32 mouse cellular contexts compared by ENCODE assay signal in the genomic region with DNA sequence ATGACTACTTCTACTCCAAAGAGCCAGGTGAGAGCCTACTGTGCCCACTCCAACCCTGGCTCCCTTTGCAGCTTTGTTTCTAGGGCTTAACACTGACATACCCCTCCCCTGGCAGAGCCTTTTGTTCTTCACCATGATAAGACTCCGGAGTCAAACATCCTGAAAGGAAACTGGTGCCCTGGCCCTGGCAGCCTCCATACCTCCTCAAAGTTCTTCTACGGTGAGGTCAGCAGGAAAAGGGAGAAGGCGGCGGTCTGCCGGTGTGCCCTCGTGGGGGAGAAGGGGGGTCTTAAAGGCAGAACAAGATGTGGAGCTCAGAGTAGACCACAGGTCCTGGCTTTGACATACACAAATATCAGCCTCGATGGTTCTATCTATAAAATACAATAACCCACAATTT. TPM values are rescaled to one million over a fixed set of nuclear protein-coding genes. Genes with fewer than 3 reads are reported as not detected.
"Had no signal": no experiment of that assay in that cellular context is flagged by ENCODE, and none has a peak within 500 bp of the region (broad histone marks: within the 10 kb centered on the region; RNA-seq: fewer than 3 reads in every experiment).

No protein-coding gene starts in this region.

- H3K27ac ChIP-seq: heart, embryonic 10.5 days; hindbrain, embryonic 10.5 days; hindbrain, embryonic 13.5 days; hindbrain, embryonic 15.5 days; intestine, embryonic 15.5 days; kidney, postnatal 0 days; left cerebral cortex, adult 2 months; limb, embryonic 10.5 days; limb, embryonic 12.5 days had no signal

- H3K27me3 ChIP-seq: heart, embryonic 12.5 days; hindbrain, embryonic 15.5 days; intestine, embryonic 15.5 days; limb, embryonic 12.5 days had no signal

- H3K36me3 ChIP-seq: heart, embryonic 10.5 days; heart, embryonic 12.5 days; hindbrain, embryonic 10.5 days; hindbrain, embryonic 13.5 days; hindbrain, embryonic 15.5 days; intestine, embryonic 15.5 days; limb, embryonic 10.5 days; limb, embryonic 12.5 days had no signal

- H3K4me2 ChIP-seq: heart, embryonic 12.5 days; hindbrain, embryonic 13.5 days; hindbrain, embryonic 15.5 days; intestine, embryonic 15.5 days; limb, embryonic 12.5 days had no signal

- DNase-seq: forebrain, postnatal 0 days; gastrocnemius, postnatal 14 days; heart, adult 18-20 months; heart, postnatal 10 days; heart, postnatal 4 days; kidney, adult 18-20 months; kidney, adult 8-10 months; kidney, postnatal 14 days; kidney, postnatal 36 days; layer of hippocampus, adult 9-11 months; layer of hippocampus, postnatal 36 days; liver had no signal

- H3K9ac ChIP-seq: forebrain, postnatal 0 days; heart, embryonic 12.5 days; hindbrain, embryonic 13.5 days; hindbrain, embryonic 15.5 days; intestine, embryonic 15.5 days; limb, embryonic 12.5 days had no signal

- H3K9me3 ChIP-seq: heart, embryonic 10.5 days; heart, embryonic 12.5 days; hindbrain, embryonic 10.5 days; hindbrain, embryonic 13.5 days; hindbrain, embryonic 15.5 days; intestine, embryonic 15.5 days; limb, embryonic 10.5 days; limb, embryonic 12.5 days had no signal

- ATAC-seq: forebrain, postnatal 0 days; inflammation-experienced regulatory T-cells, adult 6 months; intestine, embryonic 15.5 days; intestine, postnatal 0 days had no signal

- H3K4me1 ChIP-seq: heart, embryonic 12.5 days; hindbrain, embryonic 10.5 days; hindbrain, embryonic 13.5 days; hindbrain, embryonic 15.5 days; intestine, embryonic 15.5 days; limb, embryonic 10.5 days; limb, embryonic 12.5 days had no signal

- H3K4me3 ChIP-seq: heart, embryonic 10.5 days; heart, embryonic 12.5 days; hindbrain, embryonic 10.5 days; hindbrain, embryonic 13.5 days; hindbrain, embryonic 15.5 days; intestine, embryonic 15.5 days; left cerebral cortex, adult 2 months; limb, embryonic 10.5 days; limb, embryonic 12.5 days had no signal

RNA-seq across cellular contexts. Expression of gene Tex45, which starts 12.9 kb away (rescaled TPM):
- total RNA-seq: forebrain, postnatal 0 days; gastrocnemius, adult 18-20 months; gastrocnemius, adult 8-10 months; gastrocnemius, postnatal 14 days; granulocyte monocyte progenitor cell, adult 5-6 weeks; heart, adult 18-20 months; heart, postnatal 25 days had no signal
- polyA plus RNA-seq: heart, embryonic 10.5 days; heart, embryonic 12.5 days; heart, embryonic 14.5 days; heart, embryonic 16.5 days; hindbrain, embryonic 10.5 days; inflammation-experienced regulatory T-cells, adult 6 months; intestine, embryonic 15.5 days; intestine, postnatal 0 days; kidney, embryonic 14.5 days; large intestine, adult 2 months; limb, embryonic 10.5 days; limb, embryonic 12.5 days had no signal
